Mouse (Mus musculus) stomach, embryonic 16.5 days (tissue): ENCODE measurements around the gene Col23a1. TPM values are rescaled to one million over a fixed set of nuclear protein-coding genes. Genes with fewer than 3 reads are reported as not detected.

Experiments used
- ATAC-seq: fragments of 200-750 bp; cut with Nextera tagmentation; 2 replicates; pipeline ENCODE4 v1.8.0; 2017; ENCODE audit warnings: moderate number of reproducible peaks, moderate TSS enrichment; ENCODE audit not compliant: insufficient read depth, low FRiP score
- H3K27ac ChIP-seq: fragments of 300-500 bp; sonication (generic); 2 replicates; pipeline ENCODE4 v1.5.1; 2014; ENCODE audit warnings: low read length
- H3K27me3 ChIP-seq: fragments of 300-500 bp; sonication (generic); 2 replicates; pipeline ENCODE4 v1.6.1; 2014; ENCODE audit warnings: low read length, control low read depth, mixed read lengths; ENCODE audit not compliant: control insufficient read depth, insufficient read depth
- H3K36me3 ChIP-seq: fragments of 300-500 bp; sonication (generic); 2 replicates; pipeline ENCODE4 v1.6.1; 2014; ENCODE audit warnings: low read length; ENCODE audit not compliant: control insufficient read depth, insufficient read depth
- H3K4me1 ChIP-seq: fragments of 300-500 bp; sonication (generic); 2 replicates; pipeline ENCODE4 v1.6.1; 2014; ENCODE audit warnings: low read length, control low read depth, mixed read lengths; ENCODE audit not compliant: control insufficient read depth, insufficient read depth
- H3K4me2 ChIP-seq: fragments of 300-500 bp; sonication (generic); 2 replicates; pipeline ENCODE4 v1.6.1; 2014; ENCODE audit warnings: low read depth, low read length, mixed read lengths
- H3K4me3 ChIP-seq: fragments of 300-500 bp; sonication (generic); replicated peaks from 2 replicates; pipeline ENCODE4 v1.5.1; 2014; ENCODE audit warnings: mild to moderate bottlenecking, low read length
- H3K9ac ChIP-seq: fragments of 300-500 bp; sonication (generic); 2 replicates; pipeline ENCODE4 v1.6.1; 2014; ENCODE audit warnings: low read length
- H3K9me3 ChIP-seq: fragments of 300-500 bp; sonication (generic); replicated peaks from 2 replicates; pipeline ENCODE4 v1.6.1; 2016; ENCODE audit warnings: low read length, control low read depth; ENCODE audit not compliant: control insufficient read depth
- WGBS: fragments of 180-500 bp; shearing (Covaris S2); extraction: QIAGEN DNeasy Blood & Tissue Kit; methylation state at CpG from one replicate; pipeline ENCODE4 v1.1.7; 2014; 5-methylcytosine and 5-hydroxymethylcytosine counted together
- polyA plus RNA-seq: library from polyadenylated mRNA; unstranded; fragments of >200 nt; fragmentation: Nextera tagmentation; extraction: Ambion mirVana; gene quantifications from 2 replicates; pipeline ENCODE4 v1.2.1, GENCODE M21; 2015

Gene Col23a1
- polyA plus RNA-seq, 1 experiment from 2014 or later, result 7.0 TPM

- no peak overlapping the region for H3K9ac ChIP-seq
- no peak overlapping the region for H3K4me3 ChIP-seq
- ATAC-seq, result 0 out of 2 replicates have a peak, but pooled peaks have one; percentile 25
- WGBS, result 67% methylated on average over 8 of the region's 8 CpGs
- H3K27ac ChIP-seq, result no peak overlapping the region
- H3K4me1 ChIP-seq, result no peaks in the 10 kb centered on the region
- H3K4me2 ChIP-seq, result no peak overlapping the region
- H3K27me3 ChIP-seq, result no peaks in the 10 kb centered on the region
- H3K9me3 ChIP-seq, result no peaks in the 10 kb centered on the region
- no peaks in the 10 kb centered on the region for H3K36me3 ChIP-seq
These were observed 169.9 kb downstream of the Col23a1 start for GRCm38 (mm10) chr11:51459569-51460043.

GRCm38 (mm10) chr11:51468737-51469136 lies 179.0 kb downstream of the Col23a1 start:
- H3K36me3 ChIP-seq, result no peaks in the 10 kb centered on the region
- H3K4me1 ChIP-seq, result peaks cover 11% of the 10 kb centered on the region
- no peaks in the 10 kb centered on the region for H3K27me3 ChIP-seq
- 55% methylated on average over 6 of the region's 6 CpGs for WGBS
- no peak overlapping the region for H3K27ac ChIP-seq
- H3K9me3 ChIP-seq, result no peaks in the 10 kb centered on the region
- no peak for ATAC-seq
- H3K4me3 ChIP-seq, result no peak overlapping the region
- no peak overlapping the region for H3K9ac ChIP-seq
- no peak overlapping the region for H3K4me2 ChIP-seq

GRCm38 (mm10) chr11:51469341-51469831 lies 179.7 kb downstream of the Col23a1 start:
- Histone ChIP-seq H3K27ac (no peak overlapping the region), H3K9ac (no peak overlapping the region), H3K4me2 (no peak overlapping the region), H3K4me3 (no peak overlapping the region), H3K36me3 (no peaks in the 10 kb centered on the region), H3K27me3 (no peaks in the 10 kb centered on the region), H3K4me1 (peaks cover 11% of the 10 kb centered on the region), H3K9me3 (no peaks in the 10 kb centered on the region)
- ATAC-seq, result peak; percentile 43; the same call in 1 of the 2 replicates
- WGBS, result 41% methylated on average over 13 of the region's 13 CpGs

- H3K4me3 ChIP-seq, result no peak overlapping the region
- ATAC-seq, result no peak
These were observed 180.8 kb downstream of the Col23a1 start for GRCm38 (mm10) chr11:51470383-51471144.

GRCm38 (mm10) chr11:51473686-51474085 lies 184.0 kb downstream of the Col23a1 start:
- ATAC-seq, result no peak
- Histone ChIP-seq H3K4me3 (no peak overlapping the region), H3K27me3 (no peaks in the 10 kb centered on the region), H3K4me2 (no peak overlapping the region), H3K4me1 (peaks cover 13% of the 10 kb centered on the region), H3K9me3 (no peaks in the 10 kb centered on the region), H3K36me3 (no peaks in the 10 kb centered on the region), H3K27ac (no peak overlapping the region), H3K9ac (no peak overlapping the region)
- WGBS, result 88% methylated on average over 2 of the region's 2 CpGs

More at GRCm38 (mm10) chr11:51470383-51471144, 180.8 kb downstream of the Col23a1 start:
- no peaks in the 10 kb centered on the region for H3K36me3 ChIP-seq
- H3K9me3 ChIP-seq, result no peaks in the 10 kb centered on the region
- 0 out of 2 replicates have a peak overlapping the region, but pooled peaks have one; percentile 6 for H3K4me2 ChIP-seq
- WGBS, result 30% methylated on average over 17 of the region's 17 CpGs
- H3K27me3 ChIP-seq, result no peaks in the 10 kb centered on the region
- peak overlapping the region; percentile 41; the same call in 1 of the 2 replicates for H3K27ac ChIP-seq
- H3K9ac ChIP-seq, result 0 out of 2 replicates have a peak overlapping the region, but pooled peaks have one; percentile 43
- H3K4me1 ChIP-seq, result peaks cover 11% of the 10 kb centered on the region

- Histone ChIP-seq H3K27ac (no peak overlapping the region), H3K4me2 (no peak overlapping the region), H3K4me1 (0 out of 2 replicates have a peak, but pooled peaks cover 2% of the 10 kb centered on the region), H3K36me3 (no peaks in the 10 kb centered on the region), H3K27me3 (no peaks in the 10 kb centered on the region), H3K4me3 (no peak overlapping the region), H3K9me3 (no peaks in the 10 kb centered on the region), H3K9ac (no peak overlapping the region)
- 64% methylated on average over 4 of the region's 4 CpGs for WGBS
- no peak for ATAC-seq
These were observed 186.8 kb downstream of the Col23a1 start for GRCm38 (mm10) chr11:51476543-51476942.

GRCm38 (mm10) chr11:51477571-51477970 lies 187.9 kb downstream of the Col23a1 start:
- Histone ChIP-seq H3K4me3 (no peak overlapping the region), H3K9ac (no peak overlapping the region), H3K27ac (peak overlapping the region; percentile 34; the same call in 1 of the 2 replicates), H3K36me3 (no peaks in the 10 kb centered on the region), H3K4me2 (no peak overlapping the region), H3K9me3 (no peaks in the 10 kb centered on the region), H3K27me3 (no peaks in the 10 kb centered on the region), H3K4me1 (0 out of 2 replicates have a peak, but pooled peaks cover 2% of the 10 kb centered on the region)
- 62% methylated on average over 8 of the region's 8 CpGs for whole genome bisulfite sequencing
- no peak for ATAC-seq

GRCm38 (mm10) chr11:51482251-51482650 lies 192.5 kb downstream of the Col23a1 start:
- no peak for ATAC-seq
- no peaks in the 10 kb centered on the region for H3K9me3 ChIP-seq
- H3K27ac ChIP-seq, result no peak overlapping the region
- H3K4me1 ChIP-seq, result 0 out of 2 replicates have a peak, but pooled peaks cover under 1% of the 10 kb centered on the region
- no peaks in the 10 kb centered on the region for H3K27me3 ChIP-seq
- H3K36me3 ChIP-seq, result no peaks in the 10 kb centered on the region
- H3K9ac ChIP-seq, result no peak overlapping the region
- no peak overlapping the region for H3K4me3 ChIP-seq
- no peak overlapping the region for H3K4me2 ChIP-seq
- WGBS, result 43% methylated on average over 3 of the region's 3 CpGs

- Histone ChIP-seq H3K4me2 (no peak overlapping the region), H3K9me3 (0 out of 2 replicates have a peak, but pooled peaks cover 2% of the 10 kb centered on the region), H3K9ac (no peak overlapping the region), H3K4me3 (no peak overlapping the region), H3K27ac (no peak overlapping the region), H3K4me1 (no peaks in the 10 kb centered on the region), H3K27me3 (no peaks in the 10 kb centered on the region), H3K36me3 (no peaks in the 10 kb centered on the region)
- ATAC-seq, result peak; percentile 17; the same call in 1 of the 2 replicates
- 71% methylated on average over 8 of the region's 8 CpGs for WGBS
These were observed 195.4 kb downstream of the Col23a1 start for GRCm38 (mm10) chr11:51485051-51485521.
